ENCODE assay signal across 6 mouse cellular contexts in genomic region chr1:93508576-93508975, GRCm38 (mm10). TPM values are rescaled to one million over a fixed set of nuclear protein-coding genes. Genes with fewer than 3 reads are reported as not detected.
DNase-seq lines count a peak whose midpoint lies in the region; ATAC-seq and TF ChIP-seq lines count a peak whose summit lies in the region.
"Not testable (repeated sequence)": the region's sequence is repeated elsewhere in the genome, so short reads cannot be mapped to it uniquely, and the experiment has no call there.

No protein-coding gene starts in this region.

- H3K4me3 ChIP-seq in lung, postnatal 0 days (ENCODE audit: low read depth, low read length) = not testable (repeated sequence)

- H3K27me3 ChIP-seq in lung, postnatal 0 days (replicated peaks; ENCODE audit: insufficient read depth, low read length) = not testable (repeated sequence)

- not testable (repeated sequence) for H3K9me3 ChIP-seq in lung, postnatal 0 days (ENCODE audit: low read length)

- H3K27ac ChIP-seq in lung, postnatal 0 days (ENCODE audit: low read length) = not testable (repeated sequence)

- not testable (repeated sequence) for ATAC-seq in lung, postnatal 0 days

- not testable (repeated sequence) for H3K4me2 ChIP-seq in lung, postnatal 0 days (replicated peaks; ENCODE audit: low read depth, low read length)

- H3K4me1 ChIP-seq in lung, postnatal 0 days (ENCODE audit: insufficient read depth, low read depth, low read length) = not testable (repeated sequence)

- WGBS in lung, postnatal 0 days = 38% methylated on average over 1 of the region's 1 CpGs

- peak; percentile 23 for DNase-seq in adrenal gland, postnatal 10 days
- DNase-seq in heart, postnatal 4 days = peak; percentile 23
- peak; percentile 28 to 53 for DNase-seq in lung, adult 18-20 months
- DNase-seq in lung, postnatal 0 days (ENCODE audit: low spot score) = peak; percentile 21
- DNase-seq in lung, postnatal 25 days (ENCODE audit: low spot score) = peak; percentile 23
- DNase-seq in right cerebral cortex, postnatal 4 days = peak; percentile 12

- not testable (repeated sequence) for H3K9ac ChIP-seq in lung, postnatal 0 days (replicated peaks; ENCODE audit: low read depth)

- not testable (repeated sequence) for TF ChIP-seq EP300 in lung, postnatal 0 days (IDR thresholded peaks at IDR 0.05)

- peaks cover 14% of the 10 kb centered on the region; the same call in 1 of the 2 replicates for H3K36me3 ChIP-seq in lung, postnatal 0 days (ENCODE audit: insufficient read depth, low read length)

- TF ChIP-seq CTCF in lung, postnatal 0 days (IDR thresholded peaks at IDR 0.05) = not testable (repeated sequence)

RNA-seq across cellular contexts. Expression of gene Farp2, which starts 3.3 kb away (rescaled TPM):
- 10 to 100 TPM; 17.7 to 20.1 TPM for total RNA-seq in adrenal gland, postnatal 10 days (2021)
- total RNA-seq in heart, postnatal 4 days (2021) = 10 to 100 TPM; 15.3 to 16.8 TPM
- polyA plus RNA-seq in lung, postnatal 0 days (2015; fragmentation: Nextera tagmentation; extraction: Ambion mirVana) = 3.4 and 3.6 TPM in 2 replicates

RNA-seq across cellular contexts. Expression of gene Hdlbp, which starts 30.0 kb away (rescaled TPM):
- 100 to 1,000 TPM; 310 to 325 TPM for total RNA-seq in adrenal gland, postnatal 10 days (2021)
- 100 to 1,000 TPM; 317 to 330 TPM for total RNA-seq in heart, postnatal 4 days (2021)
- 172 and 175 TPM in 2 replicates for polyA plus RNA-seq in lung, postnatal 0 days (2015; fragmentation: Nextera tagmentation; extraction: Ambion mirVana)
